Mouse (Mus musculus) MEL (cell line): Measurements from ENCODE around the gene Olfr692. TPM values are rescaled to one million over a fixed set of nuclear protein-coding genes. Genes with fewer than 3 reads are reported as not detected.

Experiments used
- DNase-seq: peaks from one replicate; pipeline ENCODE4 v3.0.0; 2011; ENCODE audit warnings: low read depth, low spot score
- H3K27ac ChIP-seq: 2 replicates; pipeline ENCODE4 v1.5.1; 2012; ENCODE audit warnings: low read depth, mild to moderate bottlenecking, control low read depth, low read length, moderate library complexity; ENCODE audit not compliant: control insufficient read depth
- H3K27me3 ChIP-seq, 2 experiments: fragments of 150-350 bp in 1 of 2; sonication (generic) in 1 of 2; 2 replicates each; pipeline ENCODE4 v1.6.1; 2012; ENCODE audit warnings: low read length in 2 of 2, mild to moderate bottlenecking in 2 of 2, improper control_type of control experiment in 1 of 2, moderate library complexity in 1 of 2; ENCODE audit not compliant: insufficient read depth in 2 of 2, control insufficient read depth in 1 of 2
- H3K36me3 ChIP-seq, 2 experiments: 2 replicates each; pipeline ENCODE4 v1.6.1; 2012 to 2014; ENCODE audit warnings: low read length in 2 of 2, improper control_type of control experiment in 1 of 2, inconsistent platforms in 1 of 2, mild to moderate bottlenecking in 1 of 2; ENCODE audit not compliant: insufficient read depth in 2 of 2, control insufficient read depth in 1 of 2
- H3K4me1 ChIP-seq, 2 experiments: fragments of 150-350 bp in 1 of 2; sonication (generic) in 1 of 2; 2 replicates each; pipeline ENCODE4 v1.6.1; 2012; ENCODE audit warnings: low read length in 2 of 2, improper control_type of control experiment in 1 of 2, mild to moderate bottlenecking in 1 of 2; ENCODE audit not compliant: insufficient read depth in 2 of 2, control insufficient read depth in 1 of 2
- H3K4me3 ChIP-seq, 2 experiments: fragments of 150-350 bp in 1 of 2; sonication (generic) in 1 of 2; 2 replicates each; pipeline ENCODE4 v1.5.1; 2012; ENCODE audit warnings: low read depth in 2 of 2, low read length in 2 of 2, mild to moderate bottlenecking in 2 of 2, moderate library complexity in 2 of 2, control low read depth in 1 of 2, improper control_type of control experiment in 1 of 2; ENCODE audit not compliant: control insufficient read depth in 1 of 2, insufficient read depth in 1 of 2
- H3K79me2 ChIP-seq: 2 replicates; pipeline ENCODE4 v1.6.1; 2012; ENCODE audit warnings: mild to moderate bottlenecking, low read length, moderate library complexity; ENCODE audit not compliant: control insufficient read depth, poor library complexity, insufficient read depth
- H3K9ac ChIP-seq: 2 replicates; pipeline ENCODE4 v1.6.1; 2012; ENCODE audit warnings: low read depth, mild to moderate bottlenecking, control low read depth, low read length, moderate library complexity; ENCODE audit not compliant: control insufficient read depth, poor library complexity, severe bottlenecking
- H3K9me3 ChIP-seq: fragments of 150-350 bp; sonication (generic); replicated peaks from 2 replicates; pipeline ENCODE4 v1.6.1; 2012; ENCODE audit warnings: mild to moderate bottlenecking, low read length, improper control_type of control experiment, moderate library complexity; ENCODE audit not compliant: insufficient read depth
- CTCF ChIP-seq, 3 experiments: IDR thresholded peaks in 2 of 3; conservative IDR thresholded peaks in 1 of 3; 2 replicates each; pipeline ENCODE4 v1.5.1; 2011 to 2012; ENCODE audit warnings: low read length in 3 of 3, low read depth in 2 of 3, mild to moderate bottlenecking in 2 of 3, improper control_type of control experiment in 1 of 3, inconsistent platforms in 1 of 3, mixed read lengths in 1 of 3, moderate library complexity in 1 of 3; ENCODE audit not compliant: control insufficient read depth in 1 of 3, insufficient read depth in 1 of 3, poor library complexity in 1 of 3, severe bottlenecking in 1 of 3
- ELF1 ChIP-seq: IDR thresholded peaks from 2 replicates; pipeline ENCODE4 v1.6.1; 2014; ENCODE audit warnings: low read depth, mild to moderate bottlenecking, inconsistent platforms, low read length, improper control_type of control experiment, moderate library complexity
- ETS1 ChIP-seq: IDR thresholded peaks from 2 replicates; pipeline ENCODE4 v1.6.1; 2012; ENCODE audit warnings: low read depth, mild to moderate bottlenecking, inconsistent platforms, low read length, improper control_type of control experiment, moderate library complexity
- GABPA ChIP-seq: IDR thresholded peaks from 2 replicates; pipeline ENCODE4 v1.6.1; 2012; ENCODE audit warnings: low read depth, mild to moderate bottlenecking, inconsistent platforms, low read length, improper control_type of control experiment, moderate library complexity
- JUND ChIP-seq: IDR thresholded peaks from 2 replicates; pipeline ENCODE4 v1.6.1; 2011; ENCODE audit warnings: low read depth, mild to moderate bottlenecking, improper control_type of control experiment, low read length
- KAT2A ChIP-seq: conservative IDR thresholded peaks from 2 replicates; pipeline ENCODE4 v1.6.1; 2012; ENCODE audit warnings: low read depth, low read length, improper control_type of control experiment, inconsistent platforms
- MAFK ChIP-seq: IDR thresholded peaks from 2 replicates; pipeline ENCODE4 v1.6.1; 2011; ENCODE audit warnings: low read depth, mild to moderate bottlenecking, low read length, improper control_type of control experiment, borderline replicate concordance
- MAZ ChIP-seq: IDR thresholded peaks from 2 replicates; pipeline ENCODE4 v1.6.1; 2012; ENCODE audit warnings: low read depth, mild to moderate bottlenecking, inconsistent platforms, low read length, improper control_type of control experiment
- MYC ChIP-seq: IDR thresholded peaks from 2 replicates; pipeline ENCODE4 v1.6.1; 2011; ENCODE audit warnings: low read depth, mild to moderate bottlenecking, low read length, improper control_type of control experiment, moderate library complexity
- NRF1 ChIP-seq: IDR thresholded peaks from 2 replicates; pipeline ENCODE4 v1.6.1; 2014; ENCODE audit warnings: low read depth, mild to moderate bottlenecking, inconsistent platforms, low read length, improper control_type of control experiment, moderate library complexity; ENCODE audit not compliant: poor library complexity, insufficient read depth, severe bottlenecking
- POLR2A ChIP-seq, 2 experiments: IDR thresholded peaks; 2 replicates each; pipeline ENCODE4 v1.6.1; 2011 to 2012; ENCODE audit warnings: low read length in 2 of 2, mild to moderate bottlenecking in 2 of 2, control low read depth in 1 of 2, improper control_type of control experiment in 1 of 2, low read depth in 1 of 2, moderate library complexity in 1 of 2; ENCODE audit not compliant: control insufficient read depth in 1 of 2, insufficient read depth in 1 of 2, poor library complexity in 1 of 2
- RCOR1 ChIP-seq: IDR thresholded peaks from 2 replicates; pipeline ENCODE4 v1.6.1; 2012; ENCODE audit warnings: low read depth, mild to moderate bottlenecking, inconsistent platforms, low read length, improper control_type of control experiment
- SIN3A ChIP-seq: IDR thresholded peaks from 2 replicates; pipeline ENCODE4 v1.6.1; 2012; ENCODE audit warnings: low read length, improper control_type of control experiment, inconsistent platforms
- TAL1 ChIP-seq: IDR thresholded peaks from 2 replicates; pipeline ENCODE4 v1.6.1; 2012; ENCODE audit warnings: mild to moderate bottlenecking, inconsistent platforms, low read length, moderate library complexity, mixed read lengths
- TCF12 ChIP-seq: IDR thresholded peaks from 2 replicates; pipeline ENCODE4 v1.6.1; 2014; ENCODE audit warnings: low read depth, mild to moderate bottlenecking, inconsistent platforms, low read length, improper control_type of control experiment, moderate library complexity
- UBTF ChIP-seq: IDR thresholded peaks from 2 replicates; pipeline ENCODE4 v1.6.1; 2012; ENCODE audit warnings: low read depth, mild to moderate bottlenecking, inconsistent platforms, low read length, improper control_type of control experiment, moderate library complexity, borderline replicate concordance; ENCODE audit not compliant: insufficient read depth
- USF1 ChIP-seq: IDR thresholded peaks from 2 replicates; pipeline ENCODE4 v1.6.1; 2014; ENCODE audit warnings: low read depth, mild to moderate bottlenecking, inconsistent platforms, low read length, improper control_type of control experiment, moderate library complexity
- ZC3H11A ChIP-seq: IDR thresholded peaks from 2 replicates; pipeline ENCODE4 v1.6.1; 2012; ENCODE audit warnings: low read depth, mild to moderate bottlenecking, inconsistent platforms, low read length, improper control_type of control experiment
- ZMIZ1 ChIP-seq: IDR thresholded peaks from 2 replicates; pipeline ENCODE4 v1.6.1; 2012; ENCODE audit warnings: low read depth, mild to moderate bottlenecking, inconsistent platforms, low read length, improper control_type of control experiment, moderate library complexity
- ZNF384 ChIP-seq: IDR thresholded peaks from 2 replicates; pipeline ENCODE4 v1.6.1; 2012; ENCODE audit warnings: low read depth, mild to moderate bottlenecking, inconsistent platforms, low read length, improper control_type of control experiment
- polyA plus RNA-seq, 2 experiments: library from polyadenylated mRNA; stranded (reverse) in 1 of 2; unstranded in 1 of 2; fragments of >175 nt in 1 of 2; fragments of >200 nt in 1 of 2; gene quantifications; 2 replicates each; pipeline versions ENCODE4 v1.2.1 to v1.2.4; 2012; ENCODE audit warnings: low replicate concordance in 2 of 2, low read depth in 1 of 2; ENCODE audit not compliant: insufficient read length in 2 of 2, insufficient read depth in 1 of 2, missing spikeins in 1 of 2
- total RNA-seq: library from RNA; depleted of rRNA; stranded (reverse); fragments of 300-350 nt; gene quantifications from 2 replicates; pipeline ENCODE4 v1.2.3, GENCODE M21; 2012

Olfr692 gene
- total and polyA plus RNA-seq, 3 experiments, result not detected

- no peak overlapping the region for H3K27ac ChIP-seq
- no peak for DNase-seq
- H3K36me3 ChIP-seq, result no peaks in the 10 kb centered on the region; a peak in 1 of 4 replicates
- H3K4me3 ChIP-seq, result no peak overlapping the region
- no peaks in the 10 kb centered on the region for H3K27me3 ChIP-seq
- H3K79me2 ChIP-seq, result no peaks in the 10 kb centered on the region
- TF ChIP-seq POLR2A (IDR thresholded peaks at IDR 0.05; ENCODE audit: control insufficient read depth in 1 of 2, insufficient read depth in 1 of 2, low read depth in 1 of 2, low read length in 2 of 2, poor library complexity in 1 of 2), result no peak
- no peak for TF ChIP-seq MAFK
- no peak for TF ChIP-seq ZMIZ1
- no peak for TF ChIP-seq TAL1
- TF ChIP-seq ZC3H11A, result no peak
- TF ChIP-seq ZNF384, result no peak
- no peak for TF ChIP-seq USF1
- TF ChIP-seq NRF1, result no peak
- no peak for TF ChIP-seq GABPA
- no peak for TF ChIP-seq ETS1
- no peak for TF ChIP-seq ELF1
- TF ChIP-seq UBTF, result no peak
- TF ChIP-seq RCOR1, result no peak
- no peak for TF ChIP-seq SIN3A
- TF ChIP-seq MAZ, result no peak
- no peak overlapping the region for H3K9ac ChIP-seq
- no peaks in the 10 kb centered on the region for H3K9me3 ChIP-seq
- H3K4me1 ChIP-seq, result no peaks in the 10 kb centered on the region
Observed at GRCm38 (mm10) chr7:105387696-105388095, 19.7 kb downstream of the Olfr692 start.

GRCm38 (mm10) chr7:105390236-105390635 is 22.2 kb downstream of the Olfr692 start:
- H3K9ac ChIP-seq, result no peak overlapping the region
- no peaks in the 10 kb centered on the region; a peak in 2 of 4 replicates for H3K36me3 ChIP-seq
- no peaks in the 10 kb centered on the region for H3K27me3 ChIP-seq
- TF ChIP-seq MAZ, result no peak
- TF ChIP-seq KAT2A, result no peak
- no peak for TF ChIP-seq JUND
- no peak for TF ChIP-seq CTCF (IDR thresholded peaks at IDR 0.05 in 2 of 3, conservative IDR thresholded peaks at IDR 0.05 in 1 of 3; ENCODE audit: control insufficient read depth in 1 of 3, insufficient read depth in 1 of 3, low read depth in 2 of 3, low read length in 3 of 3, poor library complexity in 1 of 3, severe bottlenecking in 1 of 3)
- TF ChIP-seq MAFK, result no peak
- no peak for TF ChIP-seq SIN3A
- TF ChIP-seq ZMIZ1, result no peak
- TF ChIP-seq MYC, result no peak
- TF ChIP-seq TCF12, result no peak
- no peaks in the 10 kb centered on the region for H3K4me1 ChIP-seq
- no peak for DNase-seq
- H3K27ac ChIP-seq, result no peak overlapping the region
- H3K79me2 ChIP-seq, result no peaks in the 10 kb centered on the region
- H3K9me3 ChIP-seq, result no peaks in the 10 kb centered on the region
- no peak overlapping the region for H3K4me3 ChIP-seq
